Mouse (Mus musculus): ENCODE measurements at regions not wholly inside any gene's neighbourhood (a gene's known extent, or its start where the extent isn't known, plus 50 kb on each side); places are given as distances from the start of the nearest gene placed in this dataset.
"Not testable (repeated sequence)": the region's sequence is repeated elsewhere in the genome, so short reads cannot be mapped to it uniquely, and the experiment has no call there.

GRCm38 (mm10) chr3:118194754-118195153, 326.0 kb upstream of the Snx7 start:
- no peak for DNase-seq (ENCODE audit: low spot score in 2 of 2)

GRCm38 (mm10) chr3:118189382-118189781, 320.6 kb upstream of the Snx7 start:
- DNase-seq (ENCODE audit: low spot score in 2 of 2): no peak

GRCm38 (mm10) chr3:118177446-118177845, 308.7 kb upstream of the Snx7 start:
- DNase-seq (ENCODE audit: low spot score in 2 of 2): no peak

DNA sequence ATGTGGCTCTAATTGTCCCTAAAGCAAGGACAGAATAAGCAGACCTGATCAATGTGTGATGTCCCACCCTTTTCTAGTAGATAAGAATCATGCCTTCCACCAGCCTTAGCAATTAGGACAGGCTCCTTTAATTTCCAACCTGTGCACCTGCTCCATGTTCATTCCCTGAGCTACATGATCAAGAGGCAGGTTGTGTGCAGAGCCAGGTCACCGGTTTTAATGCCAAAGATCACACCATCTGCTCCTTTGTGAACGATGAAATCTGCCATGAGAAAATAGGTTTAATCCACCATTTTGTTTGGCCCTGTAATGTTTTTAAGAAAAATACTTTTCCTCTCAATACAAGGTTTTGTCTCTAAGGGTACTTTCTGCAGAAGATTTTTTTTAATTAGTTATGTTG, 294.2 kb upstream of the Snx7 start:
- no peak for DNase-seq (ENCODE audit: low spot score in 2 of 2)

GRCm38 (mm10) chr3:118144788-118145187, 276.1 kb upstream of the Snx7 start:
- no peak for DNase-seq (ENCODE audit: low spot score in 2 of 2)

- peak; percentile 8 to 14 for DNase-seq (ENCODE audit: low spot score in 2 of 2)
These were observed 273.0 kb upstream of the Snx7 start for GRCm38 (mm10) chr3:118141731-118142130.

DNA sequence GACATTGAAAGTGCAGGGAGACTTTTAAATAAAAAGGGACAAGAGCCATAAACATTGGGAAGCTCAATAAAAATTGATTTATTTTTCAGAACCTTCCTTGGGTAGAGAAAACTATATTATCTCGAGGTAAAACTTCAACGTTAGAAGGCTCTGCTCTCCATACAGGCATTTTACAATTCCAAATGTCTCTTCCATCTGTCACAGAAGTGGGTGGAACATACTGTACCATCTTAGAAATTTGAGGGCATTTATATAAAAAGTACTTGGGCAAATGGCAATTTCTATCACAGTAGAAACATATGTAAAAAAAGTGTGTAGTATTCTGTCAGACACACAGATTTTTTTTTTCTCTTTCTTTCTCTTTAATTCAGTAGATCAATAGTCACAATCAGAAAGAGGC, 271.4 kb upstream of the Snx7 start:
- DNase-seq (ENCODE audit: low spot score in 2 of 2): peak in 1 of 2 experiments; percentile 20

- DNase-seq (ENCODE audit: low spot score in 2 of 2): not testable (repeated sequence)
These were observed 259.6 kb upstream of the Snx7 start for GRCm38 (mm10) chr3:118128349-118128748.

DNA sequence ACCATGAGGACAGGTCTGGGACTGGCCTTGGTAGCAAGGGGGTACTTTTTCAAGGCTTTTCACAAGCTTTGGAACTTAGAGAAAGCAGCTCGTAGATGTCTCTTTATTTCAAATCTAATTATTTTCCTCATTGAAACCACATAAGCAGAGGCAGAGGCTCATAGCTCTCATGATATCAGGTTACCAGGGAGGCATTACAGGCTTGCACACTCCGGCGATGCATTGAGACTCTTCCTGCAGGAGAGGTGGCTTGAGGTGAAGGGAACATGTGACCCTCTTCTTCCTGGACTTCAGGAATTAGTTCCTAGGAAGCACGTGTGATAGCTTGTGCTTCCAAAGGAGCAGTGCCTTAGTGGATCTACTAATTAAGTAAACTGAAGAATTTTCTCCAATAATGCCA, 233.9 kb upstream of the Snx7 start:
- no peak for DNase-seq (ENCODE audit: low spot score in 2 of 2)

GRCm38 (mm10) chr3:118084508-118084907, 215.8 kb upstream of the Snx7 start:
- no peak for DNase-seq (ENCODE audit: low spot score in 2 of 2)

DNA sequence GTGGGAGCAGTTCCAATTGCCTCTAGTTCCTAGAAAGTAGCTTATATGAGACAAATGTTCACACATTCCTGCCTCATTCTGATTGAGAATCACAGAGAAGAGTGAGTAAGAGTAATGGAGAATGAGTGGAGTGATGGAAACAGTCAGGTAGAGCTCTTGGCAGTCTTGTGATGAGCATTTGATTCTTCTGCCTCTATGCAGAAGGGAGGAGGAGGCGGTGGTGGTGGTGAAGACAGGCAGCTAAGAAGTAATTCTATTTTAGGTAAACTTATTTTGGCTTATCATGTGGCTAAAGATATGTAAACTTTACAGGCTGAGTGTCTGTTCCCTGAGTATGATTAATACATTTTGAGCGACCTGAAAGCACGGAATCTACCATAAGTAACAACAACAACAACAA, 203.6 kb upstream of the Snx7 start:
- peak in 1 of 2 experiments; percentile 25 for DNase-seq (ENCODE audit: low spot score in 2 of 2)

GRCm38 (mm10) chr3:118070129-118070528, 201.4 kb upstream of the Snx7 start:
- DNase-seq (ENCODE audit: low spot score in 2 of 2): no peak

GRCm38 (mm10) chr3:118063679-118064078, 194.9 kb upstream of the Snx7 start:
- DNase-seq (ENCODE audit: low spot score in 2 of 2): no peak

GRCm38 (mm10) chr3:118062569-118062968, 193.8 kb upstream of the Snx7 start:
- DNase-seq (ENCODE audit: low spot score in 2 of 2): no peak

- peak; percentile 5 to 7 for DNase-seq (ENCODE audit: low spot score in 2 of 2)
These were observed 178.3 kb upstream of the Snx7 start for GRCm38 (mm10) chr3:118047016-118047415.

- DNase-seq (ENCODE audit: low spot score in 2 of 2): no peak
These were observed 177.8 kb upstream of the Snx7 start for GRCm38 (mm10) chr3:118046536-118046935.

DNA sequence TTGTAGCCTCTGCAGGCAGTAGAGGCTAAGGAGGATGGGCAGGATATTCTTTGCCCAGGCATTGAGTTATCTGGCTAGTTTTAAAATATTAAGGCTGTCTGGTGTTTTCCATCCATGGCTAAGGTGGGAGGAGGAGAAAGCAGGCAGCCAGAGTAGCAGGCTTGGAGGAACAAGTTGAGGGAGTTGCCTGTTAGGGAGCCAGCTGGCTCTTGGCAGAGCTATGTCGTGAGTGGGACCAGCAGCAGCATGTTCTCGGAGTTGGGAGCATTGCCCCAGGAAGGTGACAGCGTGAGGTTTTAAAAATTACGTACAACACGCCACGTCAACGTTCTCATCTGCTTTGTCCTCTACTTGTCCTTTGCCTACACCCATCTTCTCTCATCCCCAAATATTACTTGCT, 167.8 kb upstream of the Snx7 start:
- DNase-seq (ENCODE audit: low spot score in 2 of 2): peak; percentile 13 to 22

DNA sequence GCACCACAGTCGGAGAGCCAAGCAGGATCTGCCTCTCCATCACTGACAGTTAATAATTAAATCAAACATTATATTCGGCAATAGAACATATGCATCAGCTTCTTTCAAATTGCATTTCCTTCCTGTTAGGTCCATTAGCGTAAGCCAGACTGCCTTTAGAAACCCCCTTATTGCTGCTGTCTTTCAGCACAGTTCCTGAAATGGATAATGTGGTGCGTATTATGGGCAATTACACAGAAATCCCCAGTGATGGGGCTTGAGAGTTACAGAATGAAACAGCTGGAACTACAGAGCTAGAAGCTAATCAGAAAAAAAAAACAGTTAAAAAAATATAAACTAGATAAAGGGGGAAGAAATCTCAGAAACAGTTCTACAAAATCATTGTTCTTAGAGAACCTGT, 126.7 kb upstream of the Snx7 start:
- no peak for DNase-seq (ENCODE audit: low spot score in 2 of 2)

DNA sequence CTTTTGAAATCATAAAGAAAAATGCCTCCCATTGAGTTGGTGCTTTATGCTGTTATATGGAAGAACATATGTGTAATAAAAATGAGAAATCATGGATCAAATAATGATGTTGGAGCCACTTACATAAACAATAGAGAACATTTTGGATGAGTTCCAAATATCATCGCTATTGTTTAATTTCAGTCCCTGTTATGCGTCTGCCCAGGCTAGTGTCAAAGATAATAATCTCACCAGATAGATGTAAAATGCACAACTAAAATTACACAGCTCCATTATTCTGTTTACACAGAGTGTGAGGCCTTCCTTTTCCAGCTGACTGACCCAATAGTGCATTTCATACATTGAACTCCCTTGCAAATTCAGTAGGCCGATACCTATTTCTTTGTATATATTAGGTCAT, 125.4 kb upstream of the Snx7 start:
- no peak for DNase-seq (ENCODE audit: low spot score in 2 of 2)

- peak in 1 of 2 experiments; percentile 50 for DNase-seq (ENCODE audit: low spot score in 2 of 2)
These were observed 121.8 kb upstream of the Snx7 start for GRCm38 (mm10) chr3:117990561-117990960.

DNA sequence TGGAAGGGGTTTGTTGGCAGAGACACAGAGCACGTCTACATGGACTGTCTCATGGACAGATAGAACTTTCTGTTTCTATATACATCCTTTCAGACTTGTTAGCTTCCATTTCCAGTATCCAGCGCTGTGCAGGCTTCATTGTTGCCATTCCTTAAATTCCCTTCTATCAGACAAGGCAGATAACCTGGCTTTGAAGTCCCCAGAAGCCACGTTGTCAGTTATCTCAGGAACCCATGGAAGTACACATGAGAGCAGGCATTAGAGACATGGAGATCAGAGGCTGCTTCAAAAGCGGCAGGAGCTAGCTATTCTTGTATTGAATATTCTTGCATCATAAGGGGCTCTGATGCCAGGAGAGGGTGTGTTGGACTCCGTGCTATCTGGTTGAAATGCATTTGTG, 119.7 kb upstream of the Snx7 start:
- no peak for DNase-seq (ENCODE audit: low spot score in 2 of 2)

GRCm38 (mm10) chr3:117975638-117976037, 106.9 kb upstream of the Snx7 start:
- DNase-seq (ENCODE audit: low spot score in 2 of 2): peak in 1 of 2 experiments; percentile 13

DNA sequence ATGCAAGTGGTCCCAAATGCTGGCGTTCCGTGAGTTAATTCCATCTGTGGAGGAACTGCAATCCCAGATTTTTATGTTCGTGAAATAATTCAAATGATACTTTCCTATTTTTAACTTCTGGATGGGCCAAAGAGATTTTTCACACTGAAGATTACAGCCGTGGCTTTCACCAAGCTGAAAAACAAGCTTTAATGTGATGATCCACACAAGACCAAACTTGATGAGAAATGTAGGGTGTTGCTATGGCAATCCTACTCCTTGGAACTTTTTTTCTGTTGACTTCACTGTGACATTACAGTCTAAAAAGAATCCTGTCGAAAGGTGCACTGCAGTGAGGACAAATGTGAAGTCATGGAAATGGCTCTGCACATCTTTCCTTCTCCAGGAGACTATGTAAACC, 100.1 kb upstream of the Snx7 start:
- DNase-seq (ENCODE audit: low spot score in 2 of 2): peak in 1 of 2 experiments; percentile 11

- peak; percentile 16 to 21 for DNase-seq (ENCODE audit: low spot score in 2 of 2)
These were observed 69.7 kb upstream of the Snx7 start for GRCm38 (mm10) chr3:117938426-117938825.

DNA sequence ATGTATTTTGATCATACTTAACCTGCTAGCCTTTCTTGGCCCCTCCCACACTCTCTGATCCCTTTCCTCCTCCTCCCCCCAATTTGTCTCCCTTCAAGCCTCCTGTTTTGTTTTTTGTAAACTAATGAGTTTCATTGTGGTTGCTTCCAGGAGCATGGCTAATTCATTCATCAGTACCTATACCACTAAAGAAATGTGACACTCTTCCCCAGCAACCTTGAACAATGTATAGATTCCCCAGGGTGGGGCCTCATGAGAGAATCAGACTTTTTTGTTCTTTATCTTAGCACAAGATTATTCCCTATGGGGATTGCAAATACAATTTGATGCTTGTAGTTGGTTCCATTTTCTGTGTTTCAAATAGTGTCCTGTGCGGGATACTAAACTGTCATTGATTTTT, 58.8 kb upstream of the Snx7 start:
- DNase-seq (ENCODE audit: low spot score in 2 of 2): no peak
